Mouse (Mus musculus) CD4-positive, CD25-positive, alpha-beta regulatory T cell, adult 4 months (primary cell): ENCODE data around the gene Gm1123. TPM values are rescaled to one million over a fixed set of nuclear protein-coding genes. Genes with fewer than 3 reads are reported as not detected.
A peak's percentile ranks its signal among the peaks of the same experiment; 100 is the strongest.

Experiments
- ATAC-seq: one replicate; pipeline ENCODE4 v1.8.0; 2017
- polyA plus RNA-seq, 2 experiments: library from polyadenylated mRNA; unstranded; fragments of 100-300 nt; shearing (Covaris generic); gene quantifications; one replicate each; pipeline ENCODE4 v1.2.1; 2017

Gene Gm1123
- polyA plus RNA-seq: under 1 TPM; 0.81 to 0.97 TPM

GRCm38 (mm10) chr9:99035575-99035974 lies at the start of gene Gm1123:
Gene Gm1123, minus strand, starts transcription at chr9:99035715.
- ATAC-seq: no peak

GRCm38 (mm10) chr9:99081718-99082117 lies 46.2 kb upstream of the Gm1123 start:
- ATAC-seq: no peak

GRCm38 (mm10) chr9:99081308-99081707 lies 45.8 kb upstream of the Gm1123 start:
- ATAC-seq: no peak

GRCm38 (mm10) chr9:99080657-99081056 lies 45.1 kb upstream of the Gm1123 start:
- ATAC-seq: no peak

- no peak for ATAC-seq
Observed at GRCm38 (mm10) chr9:99074462-99074861, 38.9 kb upstream of the Gm1123 start.

GRCm38 (mm10) chr9:99072538-99072937 lies 37.0 kb upstream of the Gm1123 start:
- ATAC-seq: no peak

- ATAC-seq: no peak
Observed at GRCm38 (mm10) chr9:99065311-99065710, 29.8 kb upstream of the Gm1123 start.

GRCm38 (mm10) chr9:99064216-99064615 lies 28.7 kb upstream of the Gm1123 start:
- peak; percentile 54 for ATAC-seq

GRCm38 (mm10) chr9:99062544-99062943 lies 27.0 kb upstream of the Gm1123 start:
- ATAC-seq: peak; percentile 62

- no peak for ATAC-seq
Observed at GRCm38 (mm10) chr9:99057751-99058150, 22.2 kb upstream of the Gm1123 start.

GRCm38 (mm10) chr9:99049760-99050159 lies 14.2 kb upstream of the Gm1123 start:
- ATAC-seq: no peak

GRCm38 (mm10) chr9:99048724-99049250 lies 13.3 kb upstream of the Gm1123 start:
- ATAC-seq: no peak

GRCm38 (mm10) chr9:99044761-99045160 lies 9.2 kb upstream of the Gm1123 start:
- ATAC-seq: no peak

- no peak for ATAC-seq
Observed at GRCm38 (mm10) chr9:99042641-99043040, 7.1 kb upstream of the Gm1123 start.

GRCm38 (mm10) chr9:99041994-99042393 lies 6.5 kb upstream of the Gm1123 start:
- no peak for ATAC-seq

GRCm38 (mm10) chr9:99034111-99034510 lies 1.4 kb downstream of the Gm1123 start:
- ATAC-seq: no peak

- no peak for ATAC-seq
Observed at GRCm38 (mm10) chr9:99032031-99032430, 3.5 kb downstream of the Gm1123 start.

GRCm38 (mm10) chr9:99021751-99022150 lies 13.8 kb downstream of the Gm1123 start:
- no peak for ATAC-seq

GRCm38 (mm10) chr9:99021166-99021565 lies 14.3 kb downstream of the Gm1123 start:
- no peak for ATAC-seq

GRCm38 (mm10) chr9:99017679-99018078 lies 17.8 kb downstream of the Gm1123 start:
- ATAC-seq: no peak

- no peak for ATAC-seq
Observed at GRCm38 (mm10) chr9:99016759-99017158, 18.8 kb downstream of the Gm1123 start.

- ATAC-seq: no peak
Observed at GRCm38 (mm10) chr9:99016301-99016700, 19.2 kb downstream of the Gm1123 start.

- peak; percentile 58 for ATAC-seq
Observed at GRCm38 (mm10) chr9:99009898-99010199, 25.7 kb downstream of the Gm1123 start.

- ATAC-seq: peak; percentile 78
Observed at GRCm38 (mm10) chr9:99009069-99009897, 26.2 kb downstream of the Gm1123 start.

- ATAC-seq: no peak
Observed at GRCm38 (mm10) chr9:99001326-99001725, 34.2 kb downstream of the Gm1123 start.
